Mouse (Mus musculus): ENCODE results near the gene Pik3r5. TPM values are rescaled to one million over a fixed set of nuclear protein-coding genes. Genes with fewer than 3 reads are reported as not detected.

Gene Pik3r5
- polyA plus RNA-seq, 1 experiment from 2014 or later = 0.61 TPM

DNA sequence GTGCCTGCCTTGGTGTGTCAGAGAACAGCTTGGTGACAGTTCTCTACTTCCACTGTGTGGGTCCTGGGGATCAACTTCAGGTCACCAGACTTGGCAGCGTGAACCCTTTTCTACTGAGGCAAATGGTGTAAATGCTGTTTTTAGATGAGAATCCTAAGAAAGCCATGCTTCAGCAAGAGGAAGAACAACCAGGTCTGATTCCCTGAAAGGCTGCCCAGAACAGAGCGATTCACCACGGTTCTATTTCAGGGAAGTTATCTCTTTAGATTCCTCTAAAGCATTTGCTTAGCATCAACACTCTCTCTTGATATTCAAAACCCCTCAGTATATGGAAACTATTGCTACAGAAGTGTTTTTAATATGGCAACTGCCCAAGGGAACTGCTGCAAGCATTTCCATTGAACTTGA, 46.7 kb downstream of the Pik3r5 start:
- no peaks in the 10 kb centered on the region for H3K36me3 ChIP-seq
- no peak overlapping the region for H3K4me3 ChIP-seq
- H3K27me3 ChIP-seq = no peaks in the 10 kb centered on the region
- WGBS = 81% methylated on average over 3 of the region's 3 CpGs
- H3K27ac ChIP-seq = no peak overlapping the region
- no peaks in the 10 kb centered on the region for H3K4me1 ChIP-seq
- H3K9ac ChIP-seq = no peak overlapping the region
- no peak overlapping the region for H3K4me2 ChIP-seq (replicated peaks)
- H3K9me3 ChIP-seq = 0 out of 2 replicates have a peak, but pooled peaks cover 4% of the 10 kb centered on the region
- ATAC-seq (ENCODE audit: low FRiP score, low read depth) = no peak

DNA sequence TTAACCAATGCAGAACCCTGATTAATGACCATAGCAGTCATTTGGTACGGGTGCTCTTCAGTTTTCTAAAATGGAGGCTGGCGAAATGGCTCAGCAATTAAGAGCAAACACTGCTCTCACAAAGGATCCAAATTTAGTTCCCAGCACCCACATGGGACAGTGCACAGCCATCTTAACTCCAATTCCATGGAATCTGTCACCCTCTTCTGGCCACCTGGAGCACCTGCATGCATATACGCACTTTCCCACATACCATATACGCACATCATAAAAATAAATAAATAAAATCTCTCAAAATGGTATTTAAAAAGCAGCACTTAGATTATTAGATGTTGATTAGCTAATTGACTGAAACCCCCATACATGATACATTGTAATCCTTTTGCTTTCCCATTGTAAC, 48.7 kb downstream of the Pik3r5 start:
- H3K9me3 ChIP-seq = 0 out of 2 replicates have a peak, but pooled peaks cover 4% of the 10 kb centered on the region
- H3K4me1 ChIP-seq = no peaks in the 10 kb centered on the region
- no peaks in the 10 kb centered on the region for H3K36me3 ChIP-seq
- no peak overlapping the region for H3K4me3 ChIP-seq
- no peaks in the 10 kb centered on the region for H3K27me3 ChIP-seq
- no peak overlapping the region for H3K4me2 ChIP-seq (replicated peaks)
- 91% methylated on average over 4 of the region's 4 CpGs for WGBS
- ATAC-seq (ENCODE audit: low FRiP score, low read depth) = no peak
- no peak overlapping the region for H3K9ac ChIP-seq
- H3K27ac ChIP-seq = no peak overlapping the region

DNA sequence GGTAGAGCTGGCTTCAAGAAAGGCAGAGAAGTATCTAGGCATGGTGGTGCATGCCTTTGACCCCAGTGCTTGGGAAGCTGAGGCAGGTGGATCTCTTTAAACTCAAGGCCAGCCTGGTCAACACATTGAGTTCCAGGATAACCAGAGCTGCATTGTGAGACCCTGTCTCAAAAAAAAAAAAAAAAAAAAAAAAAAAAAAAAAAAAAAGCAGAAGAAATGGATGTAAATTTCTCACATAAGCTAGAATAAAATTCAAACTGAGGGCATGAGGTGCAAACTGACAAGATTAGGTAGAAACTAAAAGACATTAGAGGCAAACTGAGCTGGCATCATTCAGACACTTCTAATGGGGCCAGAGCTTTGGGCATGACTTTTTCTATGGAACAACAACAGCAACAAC, 50.1 kb downstream of the Pik3r5 start:
- Histone ChIP-seq H3K4me3 (no peak overlapping the region), H3K9ac (no peak overlapping the region), H3K36me3 (no peaks in the 10 kb centered on the region), H3K4me1 (no peaks in the 10 kb centered on the region), H3K4me2 (replicated peaks) (no peak overlapping the region), H3K9me3 (0 out of 2 replicates have a peak, but pooled peaks cover 4% of the 10 kb centered on the region), H3K27ac (no peak overlapping the region), H3K27me3 (no peaks in the 10 kb centered on the region)
- no peak for ATAC-seq (ENCODE audit: low FRiP score, low read depth)

DNA sequence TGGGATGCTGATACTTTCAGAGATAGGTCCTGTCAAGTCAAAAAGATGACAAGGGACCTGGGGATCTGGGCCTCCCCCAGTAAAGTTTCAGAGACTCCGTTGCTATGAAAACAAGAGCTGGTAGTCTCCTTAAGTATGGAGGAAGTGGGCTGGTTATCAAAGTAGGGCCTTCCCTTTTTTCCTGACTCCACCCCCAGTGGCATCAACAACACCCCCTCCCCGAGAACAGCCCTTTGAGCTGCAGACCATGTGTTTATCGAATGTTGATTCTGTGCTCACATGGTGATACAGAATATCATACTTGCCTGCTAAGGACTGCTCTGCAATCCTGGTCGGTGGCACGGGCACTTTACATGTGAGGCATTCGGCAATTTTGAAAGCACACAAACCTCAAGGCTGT, 51.3 kb downstream of the Pik3r5 start:
- H3K4me1 ChIP-seq = no peaks in the 10 kb centered on the region
- WGBS = 71% methylated on average over 6 of the region's 6 CpGs
- H3K4me2 ChIP-seq (replicated peaks) = no peak overlapping the region
- no peaks in the 10 kb centered on the region for H3K36me3 ChIP-seq
- H3K9me3 ChIP-seq = 0 out of 2 replicates have a peak, but pooled peaks cover 4% of the 10 kb centered on the region
- no peak overlapping the region for H3K27ac ChIP-seq
- no peak overlapping the region for H3K9ac ChIP-seq
- no peaks in the 10 kb centered on the region for H3K27me3 ChIP-seq
- no peak for ATAC-seq (ENCODE audit: low FRiP score, low read depth)
- no peak overlapping the region for H3K4me3 ChIP-seq

DNA sequence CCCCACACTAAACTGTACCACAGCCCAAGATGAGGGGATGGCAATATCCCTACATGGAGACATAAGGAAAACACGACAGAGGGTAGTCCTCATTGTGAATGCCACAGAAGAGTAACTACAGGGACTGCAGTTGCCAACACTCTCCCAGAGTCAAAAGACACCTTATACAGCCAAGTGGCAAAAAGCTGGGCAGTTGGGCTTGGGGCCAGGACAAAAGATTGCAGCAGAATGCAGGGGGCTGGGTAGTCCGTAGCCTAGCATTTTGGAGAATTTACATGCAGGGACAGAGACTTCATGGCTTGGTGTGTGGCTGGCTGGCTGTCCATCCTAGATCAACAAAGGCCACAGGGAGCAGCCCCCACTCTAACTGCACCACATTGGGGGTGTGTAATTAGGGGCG, 52.5 kb downstream of the Pik3r5 start:
- Histone ChIP-seq H3K4me1 (peaks cover 3% of the 10 kb centered on the region; the same call in 1 of the 2 replicates), H3K36me3 (no peaks in the 10 kb centered on the region), H3K27ac (no peak overlapping the region), H3K4me2 (replicated peaks) (no peak overlapping the region), H3K9me3 (0 out of 2 replicates have a peak, but pooled peaks cover 4% of the 10 kb centered on the region), H3K27me3 (no peaks in the 10 kb centered on the region), H3K4me3 (no peak overlapping the region), H3K9ac (no peak overlapping the region)
- WGBS = 75% methylated on average over 3 of the region's 3 CpGs
- no peak for ATAC-seq (ENCODE audit: low FRiP score, low read depth)

GRCm38 (mm10) chr11:68485206-68485942, 53.5 kb downstream of the Pik3r5 start:
- ATAC-seq (ENCODE audit: low FRiP score, low read depth) = no peak
- 0 out of 2 replicates have a peak, but pooled peaks cover 3% of the 10 kb centered on the region for H3K9me3 ChIP-seq
- H3K27me3 ChIP-seq = no peaks in the 10 kb centered on the region
- H3K9ac ChIP-seq = no peak overlapping the region
- peaks cover 4% of the 10 kb centered on the region; the same call in 1 of the 2 replicates for H3K4me1 ChIP-seq
- H3K4me2 ChIP-seq (replicated peaks) = no peak overlapping the region
- WGBS = 32% methylated on average over 8 of the region's 8 CpGs
- no peak overlapping the region for H3K27ac ChIP-seq
- H3K4me3 ChIP-seq = no peak overlapping the region
- no peaks in the 10 kb centered on the region for H3K36me3 ChIP-seq

GRCm38 (mm10) chr11:68486093-68486492, 54.2 kb downstream of the Pik3r5 start:
- Histone ChIP-seq H3K4me2 (replicated peaks) (no peak overlapping the region), H3K27me3 (no peaks in the 10 kb centered on the region), H3K4me1 (peaks cover 4% of the 10 kb centered on the region; the same call in 1 of the 2 replicates), H3K9ac (no peak overlapping the region), H3K9me3 (no peaks in the 10 kb centered on the region), H3K27ac (no peak overlapping the region), H3K36me3 (no peaks in the 10 kb centered on the region), H3K4me3 (no peak overlapping the region)
- 95% methylated on average over 3 of the region's 3 CpGs for whole genome bisulfite sequencing
- ATAC-seq (ENCODE audit: low FRiP score, low read depth) = no peak

DNA sequence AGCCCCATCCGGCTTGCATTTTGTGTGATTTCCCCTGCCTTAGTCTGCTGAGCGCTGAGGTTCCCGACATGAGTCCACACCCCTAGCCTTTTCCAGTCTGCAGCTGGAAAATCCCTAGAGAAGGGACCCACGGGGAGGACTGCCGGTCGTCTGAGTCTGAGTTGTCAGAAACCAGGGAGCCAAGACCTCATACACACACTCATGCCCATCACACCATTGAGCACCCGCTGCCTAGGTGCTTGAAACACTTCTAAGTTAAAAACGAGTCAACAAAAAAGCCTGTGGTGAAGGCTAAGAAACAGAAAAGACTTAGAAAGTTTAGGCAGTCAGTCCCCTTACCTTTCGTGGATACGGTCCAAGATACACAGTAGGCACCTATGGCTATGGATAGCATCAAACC, 55.8 kb downstream of the Pik3r5 start:
- peaks cover 4% of the 10 kb centered on the region; the same call in 1 of the 2 replicates for H3K4me1 ChIP-seq
- no peaks in the 10 kb centered on the region for H3K9me3 ChIP-seq
- no peak overlapping the region for H3K9ac ChIP-seq
- WGBS = 89% methylated on average over 10 of the region's 10 CpGs
- no peaks in the 10 kb centered on the region for H3K36me3 ChIP-seq
- no peak overlapping the region for H3K27ac ChIP-seq
- no peak for ATAC-seq (ENCODE audit: low FRiP score, low read depth)
- H3K4me3 ChIP-seq = no peak overlapping the region
- no peaks in the 10 kb centered on the region for H3K27me3 ChIP-seq
- H3K4me2 ChIP-seq (replicated peaks) = no peak overlapping the region

- no peaks in the 10 kb centered on the region for H3K27me3 ChIP-seq
- no peak for ATAC-seq (ENCODE audit: low FRiP score, low read depth)
- 74% methylated on average over 6 of the region's 6 CpGs for WGBS
- H3K27ac ChIP-seq = no peak overlapping the region
- H3K4me1 ChIP-seq = peaks cover 4% of the 10 kb centered on the region; the same call in 1 of the 2 replicates
- H3K9ac ChIP-seq = no peak overlapping the region
- no peak overlapping the region for H3K4me3 ChIP-seq
- H3K4me2 ChIP-seq (replicated peaks) = no peak overlapping the region
- H3K36me3 ChIP-seq = no peaks in the 10 kb centered on the region
- no peaks in the 10 kb centered on the region for H3K9me3 ChIP-seq
These were observed 56.4 kb downstream of the Pik3r5 start for GRCm38 (mm10) chr11:68488256-68488824.

GRCm38 (mm10) chr11:68489236-68489635, 57.3 kb downstream of the Pik3r5 start:
- H3K27ac ChIP-seq = no peak overlapping the region; the same call in 1 of the 2 replicates
- H3K4me3 ChIP-seq = no peak overlapping the region
- no peak overlapping the region for H3K4me2 ChIP-seq (replicated peaks)
- H3K27me3 ChIP-seq = no peaks in the 10 kb centered on the region
- no peak overlapping the region for H3K9ac ChIP-seq
- H3K36me3 ChIP-seq = no peaks in the 10 kb centered on the region
- peaks cover 4% of the 10 kb centered on the region; the same call in 1 of the 2 replicates for H3K4me1 ChIP-seq
- ATAC-seq (ENCODE audit: low FRiP score, low read depth) = no peak
- H3K9me3 ChIP-seq = no peaks in the 10 kb centered on the region
- WGBS = 25% methylated on average over 2 of the region's 2 CpGs

GRCm38 (mm10) chr11:68492592-68492991, 60.7 kb downstream of the Pik3r5 start:
- Histone ChIP-seq H3K9me3 (no peaks in the 10 kb centered on the region), H3K27ac (no peak overlapping the region), H3K27me3 (no peaks in the 10 kb centered on the region), H3K4me1 (peaks cover 4% of the 10 kb centered on the region; the same call in 1 of the 2 replicates), H3K36me3 (no peaks in the 10 kb centered on the region), H3K9ac (no peak overlapping the region; the same call in 1 of the 2 replicates), H3K4me2 (replicated peaks) (no peak overlapping the region), H3K4me3 (no peak overlapping the region)
- 83% methylated on average over 11 of the region's 11 CpGs for WGBS
- no peak for ATAC-seq (ENCODE audit: low FRiP score, low read depth)

DNA sequence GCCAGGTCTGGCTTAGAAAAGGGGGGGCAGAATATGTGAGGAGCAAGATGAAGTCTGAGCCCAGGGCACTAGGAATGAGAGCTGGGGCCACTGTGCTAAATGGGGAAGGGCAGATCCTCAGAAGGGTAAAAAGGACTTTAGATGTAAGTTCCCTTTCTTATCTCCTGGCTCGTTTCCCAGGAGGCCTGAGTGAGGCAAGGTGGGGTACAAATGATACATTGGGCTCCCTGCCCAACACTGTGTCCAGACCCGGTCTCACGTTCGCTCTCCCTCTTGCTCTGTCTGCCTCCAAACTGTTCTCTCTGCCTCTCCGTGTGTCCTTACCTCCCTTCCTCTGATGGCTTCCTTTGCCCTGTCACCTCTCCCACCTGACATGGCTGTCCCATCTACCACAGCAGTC, 61.8 kb downstream of the Pik3r5 start:
- ATAC-seq (ENCODE audit: low FRiP score, low read depth) = no peak
- H3K27ac ChIP-seq = no peak overlapping the region
- peaks cover 4% of the 10 kb centered on the region; the same call in 1 of the 2 replicates for H3K4me1 ChIP-seq
- no peaks in the 10 kb centered on the region for H3K36me3 ChIP-seq
- H3K9me3 ChIP-seq = no peaks in the 10 kb centered on the region
- no peaks in the 10 kb centered on the region for H3K27me3 ChIP-seq
- H3K4me2 ChIP-seq (replicated peaks) = no peak overlapping the region
- no peak overlapping the region for H3K9ac ChIP-seq
- WGBS = 87% methylated on average over 5 of the region's 5 CpGs
- no peak overlapping the region for H3K4me3 ChIP-seq
